Mouse (Mus musculus): ENCODE measurements at regions not wholly inside any gene's neighbourhood (a gene's known extent, or its start where the extent isn't known, plus 50 kb on each side); places are given as distances from the start of the nearest gene placed in this dataset.

- no peak for DNase-seq (ENCODE audit: low spot score in 2 of 2)
Observed at GRCm38 (mm10) chr2:115511612-115512525, 69.6 kb upstream of the BC052040 start.

GRCm38 (mm10) chr2:115512891-115513290, 68.6 kb upstream of the BC052040 start:
- DNase-seq (ENCODE audit: low spot score in 2 of 2): no peak

- DNase-seq (ENCODE audit: low spot score in 2 of 2): peak in 1 of 2 experiments; percentile 5
Observed at GRCm38 (mm10) chr2:115513774-115514231, 67.7 kb upstream of the BC052040 start.

DNA sequence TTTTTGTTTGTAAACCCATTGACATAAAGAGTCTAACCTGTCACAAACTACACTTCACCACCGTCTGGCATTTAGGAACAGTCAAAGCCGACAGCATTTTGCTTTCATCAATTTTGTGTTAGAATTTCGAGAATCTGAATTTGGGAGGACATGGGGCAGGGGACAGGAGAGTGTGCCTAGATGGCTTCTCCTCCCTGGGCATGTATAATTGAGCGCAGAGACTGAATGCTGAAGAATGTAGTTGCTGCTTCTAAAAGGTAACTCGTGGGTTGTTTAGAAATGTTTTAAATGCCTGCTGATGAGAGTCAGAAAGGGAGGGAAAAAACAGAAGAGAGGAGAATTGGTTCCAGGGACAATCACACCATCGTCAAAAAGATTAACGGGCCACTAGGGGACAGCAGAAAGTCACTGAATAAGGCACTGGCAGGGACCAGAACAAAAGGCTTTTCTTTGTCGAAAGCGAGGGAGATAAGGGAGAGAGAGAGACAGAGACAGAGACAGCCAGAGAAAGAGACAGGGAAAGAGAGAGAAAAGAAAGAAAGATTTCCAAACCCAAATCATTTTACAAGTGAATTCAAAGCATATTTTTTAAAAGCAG, 66.6 kb upstream of the BC052040 start:
- peak in 1 of 2 experiments; percentile 6 for DNase-seq (ENCODE audit: low spot score in 2 of 2)

DNA sequence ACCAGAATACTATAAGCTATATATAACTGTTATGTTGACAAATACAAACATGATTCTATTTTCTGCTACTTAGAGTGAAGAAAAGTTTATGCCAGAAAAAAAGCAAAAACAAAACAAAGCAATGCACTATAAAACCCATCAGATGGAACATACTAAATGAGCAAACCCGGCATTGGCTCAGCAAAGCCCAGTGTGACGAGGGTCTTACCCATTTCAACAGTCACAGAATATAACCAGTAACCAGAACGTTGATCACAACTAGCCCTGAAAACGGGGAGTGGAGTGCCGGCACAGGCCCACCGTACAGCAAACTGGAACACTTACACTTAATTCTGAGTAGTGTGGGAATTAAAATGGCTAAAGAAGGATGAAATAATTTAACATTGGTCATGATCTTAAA, 66.0 kb upstream of the BC052040 start:
- DNase-seq (ENCODE audit: low spot score in 2 of 2): no peak

- no peak for DNase-seq (ENCODE audit: low spot score in 2 of 2)
Observed at GRCm38 (mm10) chr2:115516824-115517223, 64.7 kb upstream of the BC052040 start.

GRCm38 (mm10) chr2:115519974-115520373, 61.5 kb upstream of the BC052040 start:
- DNase-seq (ENCODE audit: low spot score in 2 of 2): no peak

- no peak for DNase-seq (ENCODE audit: low spot score in 2 of 2)
Observed at GRCm38 (mm10) chr2:115520413-115521139, 60.9 kb upstream of the BC052040 start.

DNA sequence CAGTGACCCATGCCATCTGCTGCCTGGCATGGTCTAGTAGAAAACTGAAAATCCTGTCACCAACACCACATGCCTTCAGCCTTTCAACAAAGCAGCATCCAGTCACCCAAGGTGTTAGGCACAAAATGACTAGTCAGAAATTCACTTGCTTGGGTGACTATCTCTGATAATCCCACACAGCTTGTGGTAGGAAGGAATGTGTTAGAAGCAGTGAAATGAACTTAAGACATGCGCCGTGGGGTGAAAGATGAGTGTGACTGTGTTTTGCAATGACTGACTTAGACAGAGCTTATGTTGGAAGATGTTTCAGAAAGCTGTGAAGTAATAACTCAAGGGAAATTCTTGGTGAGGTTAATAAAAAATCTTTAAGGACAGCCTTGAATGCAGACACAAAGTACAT, 51.6 kb upstream of the BC052040 start:
- DNase-seq (ENCODE audit: low spot score in 2 of 2): no peak
